Mouse (Mus musculus) cortical plate, adult 2 months (tissue): ENCODE results near the gene Fam221b.

Experiments
- CTCF ChIP-seq: fragments of 200-500 bp; IDR thresholded peaks from 2 replicates; pipeline ENCODE4 v1.5.1; 2011; ENCODE audit warnings: mild to moderate bottlenecking, control low read depth, low read length; ENCODE audit not compliant: insufficient read depth; ENCODE audit errors: extremely low read depth
- POLR2A ChIP-seq: fragments of 200-500 bp; IDR thresholded peaks from 2 replicates; pipeline ENCODE4 v1.6.1; 2011; ENCODE audit warnings: mild to moderate bottlenecking, low read length, control low read depth; ENCODE audit not compliant: insufficient read depth; ENCODE audit errors: extremely low read depth

DNA sequence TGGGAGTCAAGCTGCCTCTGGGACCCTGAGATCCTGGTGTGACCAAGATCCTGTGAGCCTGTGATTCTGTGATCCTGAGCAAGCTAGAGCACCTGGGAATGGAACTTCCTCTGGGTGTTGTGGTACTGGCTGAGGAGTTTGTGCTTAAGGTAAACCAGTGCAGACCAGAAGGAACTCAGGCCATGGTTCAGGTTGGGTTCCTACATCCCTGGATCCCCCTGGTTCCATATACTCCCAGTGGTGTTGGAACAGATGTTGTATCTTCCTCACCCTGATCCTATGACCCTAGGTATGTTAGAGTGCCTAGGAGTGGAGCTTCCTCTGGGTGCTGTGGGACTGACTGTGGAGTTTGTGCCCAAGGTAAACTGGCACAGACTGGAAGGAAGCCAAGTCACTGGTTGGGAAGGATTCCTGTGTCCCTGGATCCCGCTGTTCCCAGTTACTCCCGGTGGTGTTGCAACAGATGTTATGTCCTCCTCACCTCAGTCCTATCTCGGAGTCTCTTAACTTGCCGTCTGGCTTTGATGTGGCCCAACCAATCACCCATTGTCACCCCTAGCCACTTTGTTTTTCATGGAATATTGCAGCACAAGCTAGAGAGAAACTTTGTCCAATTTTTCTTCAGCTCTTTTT lies 48.7 kb downstream of the Fam221b start:
- TF ChIP-seq CTCF (no peak), POLR2A (no peak)
